Mouse (Mus musculus): Measurements from ENCODE around the gene Gm49345. TPM values are rescaled to one million over a fixed set of nuclear protein-coding genes. Genes with fewer than 3 reads are reported as not detected.
"Not testable (repeated sequence)": the region's sequence is repeated elsewhere in the genome, so short reads cannot be mapped to it uniquely, and the experiment has no call there.

Gm49345 gene
- not detected in 2 replicates for polyA plus RNA-seq (2015; fragmentation: Nextera tagmentation; extraction: Ambion mirVana)

- Histone ChIP-seq H3K9ac (replicated peaks; ENCODE audit: low read length) (peak within 1 kb of the TSS; percentile 88), H3K9me3 (ENCODE audit: low read length) (no peaks in the 10 kb centered on the region), H3K4me3 (ENCODE audit: low read length) (peak within 1 kb of the TSS; percentile 95), H3K27ac (ENCODE audit: low read length) (peak within 1 kb of the TSS; percentile 75), H3K36me3 (ENCODE audit: insufficient read depth, low read length) (no peaks in the 10 kb centered on the region), H3K4me1 (ENCODE audit: insufficient read depth, low read length) (peaks cover 4% of the 10 kb centered on the region), H3K4me2 (replicated peaks; ENCODE audit: low read depth, low read length) (peak within 1 kb of the TSS; percentile 51), H3K27me3 (ENCODE audit: insufficient read depth, low read length) (no peaks in the 10 kb centered on the region)
- WGBS: under 1% methylated on average over 19 of the region's 19 CpGs
- peak; percentile 99 for ATAC-seq (ENCODE audit: low FRiP score, low TSS enrichment)
Observed at GRCm38 (mm10) chr13:67637294-67638007, at the start of gene Gm49345, which contains the start of gene Zfp729a. TSS of gene Gm49345 (minus strand) at chr13:67637769. TSS of gene Zfp729a (minus strand) at chr13:67637791.

GRCm38 (mm10) chr13:67686971-67687370 lies 49.4 kb upstream of the Gm49345 start, which contains the start of gene Zfp738:
TSS of gene Zfp738 (minus strand) at chr13:67687071.
- no peak for ATAC-seq (ENCODE audit: low FRiP score, low TSS enrichment)
- H3K9me3 ChIP-seq (ENCODE audit: low read length): no peaks in the 10 kb centered on the region
- WGBS: 85% methylated on average over 4 of the region's 4 CpGs

GRCm38 (mm10) chr13:67683841-67684240 lies 46.3 kb upstream of the Gm49345 start:
- H3K4me3 ChIP-seq (ENCODE audit: low read length): peak overlapping the region; percentile 85
- not testable (repeated sequence) for H3K27ac ChIP-seq (ENCODE audit: low read length); H3K9me3 ChIP-seq (ENCODE audit: low read length); H3K36me3 ChIP-seq (ENCODE audit: insufficient read depth, low read length); H3K4me1 ChIP-seq (ENCODE audit: insufficient read depth, low read length); H3K9ac ChIP-seq (replicated peaks; ENCODE audit: low read length); H3K27me3 ChIP-seq (ENCODE audit: insufficient read depth, low read length)
- H3K4me2 ChIP-seq (replicated peaks; ENCODE audit: low read depth, low read length): peak overlapping the region; percentile 49
- WGBS: 86% methylated on average over 2 of the region's 2 CpGs
- ATAC-seq (ENCODE audit: low FRiP score, low TSS enrichment): peak; percentile 52; the same call in 1 of the 2 replicates

More at GRCm38 (mm10) chr13:67686971-67687370, 49.4 kb upstream of the Gm49345 start, which contains the start of gene Zfp738:
- H3K4me1 ChIP-seq (ENCODE audit: insufficient read depth, low read length): peaks cover 3% of the 10 kb centered on the region; the same call in 1 of the 2 replicates
- no peaks in the 10 kb centered on the region for H3K27me3 ChIP-seq (ENCODE audit: insufficient read depth, low read length)
- H3K27ac ChIP-seq (ENCODE audit: low read length): no peak within 1 kb of the TSS
- no peaks in the 10 kb centered on the region for H3K36me3 ChIP-seq (ENCODE audit: insufficient read depth, low read length)
- no peak within 1 kb of the TSS for H3K9ac ChIP-seq (replicated peaks; ENCODE audit: low read length)
- H3K4me2 ChIP-seq (replicated peaks; ENCODE audit: low read depth, low read length): no peak within 1 kb of the TSS
- no peak within 1 kb of the TSS for H3K4me3 ChIP-seq (ENCODE audit: low read length)

- not testable (repeated sequence) for H3K27ac ChIP-seq (ENCODE audit: low read length); H3K9me3 ChIP-seq (ENCODE audit: low read length); H3K36me3 ChIP-seq (ENCODE audit: insufficient read depth, low read length); H3K27me3 ChIP-seq (ENCODE audit: insufficient read depth, low read length); H3K4me1 ChIP-seq (ENCODE audit: insufficient read depth, low read length)
- H3K4me3 ChIP-seq (ENCODE audit: low read length): peak overlapping the region; percentile 85
- H3K4me2 ChIP-seq (replicated peaks; ENCODE audit: low read depth, low read length): peak overlapping the region; percentile 72
- WGBS: 11% methylated on average over 16 of the region's 16 CpGs
- peak overlapping the region; percentile 89 for H3K9ac ChIP-seq (replicated peaks; ENCODE audit: low read length)
- ATAC-seq (ENCODE audit: low FRiP score, low TSS enrichment): peak; percentile 100
Observed at GRCm38 (mm10) chr13:67682959-67683735, 45.6 kb upstream of the Gm49345 start.

GRCm38 (mm10) chr13:67674902-67675301 lies 37.3 kb upstream of the Gm49345 start:
- H3K27ac ChIP-seq (ENCODE audit: low read length): no peak overlapping the region
- no peak for ATAC-seq (ENCODE audit: low FRiP score, low TSS enrichment)
- 96% methylated on average over 2 of the region's 2 CpGs for WGBS
- H3K9ac ChIP-seq (replicated peaks; ENCODE audit: low read length): no peak overlapping the region
- no peak overlapping the region for H3K4me2 ChIP-seq (replicated peaks; ENCODE audit: low read depth, low read length)
- H3K27me3 ChIP-seq (ENCODE audit: insufficient read depth, low read length): no peaks in the 10 kb centered on the region
- no peak overlapping the region for H3K4me3 ChIP-seq (ENCODE audit: low read length)
- no peaks in the 10 kb centered on the region for H3K4me1 ChIP-seq (ENCODE audit: insufficient read depth, low read length)
- peaks cover under 1% of the 10 kb centered on the region; the same call in 1 of the 2 replicates for H3K36me3 ChIP-seq (ENCODE audit: insufficient read depth, low read length)
- H3K9me3 ChIP-seq (ENCODE audit: low read length): no peaks in the 10 kb centered on the region

GRCm38 (mm10) chr13:67652496-67652895 lies 14.9 kb upstream of the Gm49345 start:
- 42% methylated on average over 3 of the region's 3 CpGs for WGBS
- no peak overlapping the region for H3K9ac ChIP-seq (replicated peaks; ENCODE audit: low read length)
- H3K4me3 ChIP-seq (ENCODE audit: low read length): no peak overlapping the region
- H3K4me2 ChIP-seq (replicated peaks; ENCODE audit: low read depth, low read length): no peak overlapping the region
- no peak for ATAC-seq (ENCODE audit: low FRiP score, low TSS enrichment)
- no peaks in the 10 kb centered on the region for H3K36me3 ChIP-seq (ENCODE audit: insufficient read depth, low read length)
- H3K9me3 ChIP-seq (ENCODE audit: low read length): no peaks in the 10 kb centered on the region
- H3K27me3 ChIP-seq (ENCODE audit: insufficient read depth, low read length): no peaks in the 10 kb centered on the region
- H3K27ac ChIP-seq (ENCODE audit: low read length): no peak overlapping the region
- no peaks in the 10 kb centered on the region for H3K4me1 ChIP-seq (ENCODE audit: insufficient read depth, low read length)

- peak overlapping the region; percentile 59; the same call in 1 of the 2 replicates for H3K4me2 ChIP-seq (replicated peaks; ENCODE audit: low read depth, low read length)
- no peaks in the 10 kb centered on the region for H3K27me3 ChIP-seq (ENCODE audit: insufficient read depth, low read length)
- ATAC-seq (ENCODE audit: low FRiP score, low TSS enrichment): no peak
- H3K9ac ChIP-seq (replicated peaks; ENCODE audit: low read length): no peak overlapping the region
- WGBS: 87% methylated on average over 4 of the region's 4 CpGs
- no peaks in the 10 kb centered on the region for H3K9me3 ChIP-seq (ENCODE audit: low read length)
- peaks cover 5% of the 10 kb centered on the region for H3K4me1 ChIP-seq (ENCODE audit: insufficient read depth, low read length)
- no peaks in the 10 kb centered on the region for H3K36me3 ChIP-seq (ENCODE audit: insufficient read depth, low read length)
- H3K27ac ChIP-seq (ENCODE audit: low read length): no peak overlapping the region
- H3K4me3 ChIP-seq (ENCODE audit: low read length): no peak overlapping the region
Observed at GRCm38 (mm10) chr13:67610108-67610507, 27.5 kb downstream of the Gm49345 start.

GRCm38 (mm10) chr13:67609066-67609876 lies 28.3 kb downstream of the Gm49345 start, which contains the start of gene Zfp729b:
TSS of gene Zfp729b (minus strand) at chr13:67609707.
- H3K36me3 ChIP-seq (ENCODE audit: insufficient read depth, low read length): no peaks in the 10 kb centered on the region
- peak within 1 kb of the TSS; percentile 81 for H3K9ac ChIP-seq (replicated peaks; ENCODE audit: low read length)
- H3K27me3 ChIP-seq (ENCODE audit: insufficient read depth, low read length): no peaks in the 10 kb centered on the region
- no peaks in the 10 kb centered on the region for H3K9me3 ChIP-seq (ENCODE audit: low read length)
- peaks cover 5% of the 10 kb centered on the region for H3K4me1 ChIP-seq (ENCODE audit: insufficient read depth, low read length)
- peak; percentile 97 for ATAC-seq (ENCODE audit: low FRiP score, low TSS enrichment)
- H3K4me3 ChIP-seq (ENCODE audit: low read length): peak within 1 kb of the TSS; percentile 83
- 2% methylated on average over 20 of the region's 20 CpGs for WGBS
- peak within 1 kb of the TSS; percentile 59 for H3K4me2 ChIP-seq (replicated peaks; ENCODE audit: low read depth, low read length)
- peak within 1 kb of the TSS; percentile 84 for H3K27ac ChIP-seq (ENCODE audit: low read length)

- no peaks in the 10 kb centered on the region for H3K9me3 ChIP-seq (ENCODE audit: low read length)
- ATAC-seq (ENCODE audit: low FRiP score, low TSS enrichment): no peak
- 76% methylated on average over 5 of the region's 5 CpGs for WGBS
- H3K4me1 ChIP-seq (ENCODE audit: insufficient read depth, low read length): no peaks in the 10 kb centered on the region
- H3K4me3 ChIP-seq (ENCODE audit: low read length): no peak overlapping the region
- no peak overlapping the region for H3K9ac ChIP-seq (replicated peaks; ENCODE audit: low read length)
- H3K27ac ChIP-seq (ENCODE audit: low read length): no peak overlapping the region
- H3K36me3 ChIP-seq (ENCODE audit: insufficient read depth, low read length): no peaks in the 10 kb centered on the region
- H3K27me3 ChIP-seq (ENCODE audit: insufficient read depth, low read length): no peaks in the 10 kb centered on the region
- H3K4me2 ChIP-seq (replicated peaks; ENCODE audit: low read depth, low read length): no peak overlapping the region
Observed at GRCm38 (mm10) chr13:67572591-67573189, 64.9 kb downstream of the Gm49345 start.
